Mouse (Mus musculus) brain, embryonic 14.5 days (tissue): ENCODE measurements around the gene Gpam.

ENCODE experiments used
- CTCF ChIP-seq: fragments of 200-500 bp; IDR thresholded peaks from 2 replicates; pipeline ENCODE4 v1.5.1; 2012; ENCODE audit warnings: inconsistent platforms, mild to moderate bottlenecking, moderate library complexity, borderline replicate concordance; ENCODE audit not compliant: insufficient read depth, insufficient read length; ENCODE audit errors: extremely low read depth
- POLR2A ChIP-seq: fragments of 200-500 bp; IDR thresholded peaks from 2 replicates; pipeline ENCODE4 v1.6.1; 2012; ENCODE audit warnings: mild to moderate bottlenecking, inconsistent platforms, borderline replicate concordance; ENCODE audit not compliant: poor library complexity, insufficient read depth, insufficient read length, severe bottlenecking; ENCODE audit errors: extremely low read depth

DNA sequence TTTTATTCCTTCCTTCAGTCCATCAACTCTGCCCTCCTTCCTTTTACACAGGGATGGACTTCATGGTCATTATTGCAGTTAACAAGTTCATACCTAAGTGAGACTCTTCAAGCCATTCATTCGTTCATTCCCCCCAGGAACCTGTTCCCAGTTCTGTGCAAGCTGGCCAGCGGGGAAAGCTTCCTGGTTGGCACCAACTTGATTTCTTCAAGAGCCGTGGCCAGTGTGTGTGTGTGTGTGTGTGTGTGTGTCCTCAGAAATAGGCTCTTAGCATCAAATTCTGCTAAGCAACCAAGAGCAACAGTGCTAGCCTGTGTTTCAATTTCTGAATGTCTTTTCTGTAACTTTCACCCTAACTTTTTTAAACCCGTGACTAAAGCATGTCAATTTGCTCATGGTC is 38.9 kb upstream of the Gpam start:
- no peak for TF ChIP-seq CTCF
- no peak for TF ChIP-seq POLR2A
